Mouse (Mus musculus) kidney, postnatal 36 days (tissue): Measurements from ENCODE around the gene Cryl1.

ENCODE experiments used
- DNase-seq, 2 experiments: peaks; one replicate each; pipeline ENCODE4 v3.0.0; 2021 to 2022; ENCODE audit warnings: mixed read lengths in 2 of 2

Gene Cryl1

GRCm38 (mm10) chr14:57398065-57398757 is at the start of gene Cryl1:
Gene Cryl1 (minus strand): TSS chr14:57398529.
- peak; percentile 99 for DNase-seq

- DNase-seq: peak in 1 of 2 experiments; percentile 23
Observed at GRCm38 (mm10) chr14:57430451-57430850, 32.1 kb upstream of the Cryl1 start.

GRCm38 (mm10) chr14:57424212-57424561 is 25.9 kb upstream of the Cryl1 start:
- DNase-seq: no peak

- DNase-seq: peak; percentile 94 to 96
Observed at GRCm38 (mm10) chr14:57423432-57424211, 25.3 kb upstream of the Cryl1 start, which contains the start of gene Ift88. Gene Ift88 (plus strand): TSS chr14:57424062.

- DNase-seq: no peak
Observed at GRCm38 (mm10) chr14:57417187-57417586, 18.9 kb upstream of the Cryl1 start.

GRCm38 (mm10) chr14:57412166-57412565 is 13.8 kb upstream of the Cryl1 start:
- DNase-seq: no peak

- no peak for DNase-seq
Observed at GRCm38 (mm10) chr14:57409106-57409505, 10.8 kb upstream of the Cryl1 start.

- no peak for DNase-seq
Observed at GRCm38 (mm10) chr14:57408100-57408499, 9.8 kb upstream of the Cryl1 start.

GRCm38 (mm10) chr14:57407039-57407987 is 9.0 kb upstream of the Cryl1 start:
- peak; percentile 81 to 87 for DNase-seq

GRCm38 (mm10) chr14:57402815-57403214 is 4.5 kb upstream of the Cryl1 start:
- no peak for DNase-seq

GRCm38 (mm10) chr14:57398813-57399427 is 591 bp upstream of the Cryl1 start:
- peak; percentile 46 to 54 for DNase-seq

- peak; percentile 71 to 84 for DNase-seq
Observed at GRCm38 (mm10) chr14:57397221-57397620, 1.1 kb downstream of the Cryl1 start.

GRCm38 (mm10) chr14:57395470-57395869 is 2.9 kb downstream of the Cryl1 start:
- peak; percentile 65 to 85 for DNase-seq

GRCm38 (mm10) chr14:57392278-57392677 is 6.1 kb downstream of the Cryl1 start:
- DNase-seq: peak in 1 of 2 experiments; percentile 28

- no peak for DNase-seq
Observed at GRCm38 (mm10) chr14:57391621-57392020, 6.7 kb downstream of the Cryl1 start.

GRCm38 (mm10) chr14:57386758-57387561 is 11.4 kb downstream of the Cryl1 start:
- DNase-seq: peak; percentile 48 to 56

GRCm38 (mm10) chr14:57385667-57386066 is 12.7 kb downstream of the Cryl1 start:
- DNase-seq: no peak

GRCm38 (mm10) chr14:57377531-57377930 is 20.8 kb downstream of the Cryl1 start:
- DNase-seq: peak; percentile 59 to 77

GRCm38 (mm10) chr14:57376956-57377355 is 21.4 kb downstream of the Cryl1 start:
- DNase-seq: peak; percentile 79 to 93

GRCm38 (mm10) chr14:57376016-57376415 is 22.3 kb downstream of the Cryl1 start:
- no peak for DNase-seq

- no peak for DNase-seq
Observed at GRCm38 (mm10) chr14:57375205-57375604, 23.1 kb downstream of the Cryl1 start.
